Mouse (Mus musculus): Measurements from ENCODE around the gene Lgals1.
A peak's percentile ranks its signal among the peaks of the same experiment; 100 is the strongest.

Gene Lgals1

GRCm38 (mm10) chr15:78942663-78943062 is 16.1 kb downstream of the Lgals1 start:
- peak; percentile 92 for DNase-seq

- DNase-seq = no peak
These were observed 19.7 kb downstream of the Lgals1 start for GRCm38 (mm10) chr15:78946232-78946631.

GRCm38 (mm10) chr15:78947657-78948056 is 21.1 kb downstream of the Lgals1 start, which contains the start of gene Triobp:
Triobp (plus strand) TSS chr15:78947724.
- peak; percentile 94 for DNase-seq

GRCm38 (mm10) chr15:78948152-78948725 is 21.7 kb downstream of the Lgals1 start:
- no peak for DNase-seq

- peak; percentile 69 for DNase-seq
These were observed 22.4 kb downstream of the Lgals1 start for GRCm38 (mm10) chr15:78948883-78949282.

- no peak for DNase-seq
These were observed 29.1 kb downstream of the Lgals1 start for GRCm38 (mm10) chr15:78955663-78956062.

- DNase-seq = peak; percentile 71
These were observed 29.8 kb downstream of the Lgals1 start for GRCm38 (mm10) chr15:78956351-78956750.

GRCm38 (mm10) chr15:78957021-78957420 is 30.5 kb downstream of the Lgals1 start:
- no peak for DNase-seq

- DNase-seq = no peak
These were observed 33.0 kb downstream of the Lgals1 start for GRCm38 (mm10) chr15:78959537-78959936.

GRCm38 (mm10) chr15:78960088-78960487 is 33.6 kb downstream of the Lgals1 start:
- DNase-seq = no peak

- DNase-seq = peak; percentile 89
These were observed 36.4 kb downstream of the Lgals1 start for GRCm38 (mm10) chr15:78962885-78963284.

GRCm38 (mm10) chr15:78971626-78972025 is 45.1 kb downstream of the Lgals1 start:
- no peak for DNase-seq

GRCm38 (mm10) chr15:78973950-78974349 is 47.4 kb downstream of the Lgals1 start:
- no peak for DNase-seq

GRCm38 (mm10) chr15:78977676-78978159 is 51.2 kb downstream of the Lgals1 start:
- no peak for DNase-seq

GRCm38 (mm10) chr15:78978875-78979274 is 52.4 kb downstream of the Lgals1 start:
- DNase-seq = no peak
